Mouse (Mus musculus): ENCODE measurements around the gene Lefty2. TPM values are rescaled to one million over a fixed set of nuclear protein-coding genes. Genes with fewer than 3 reads are reported as not detected.
A peak's percentile ranks its signal among the peaks of the same experiment; 100 is the strongest.

The Lefty2 gene
- polyA plus RNA-seq, 1 experiment from 2014 or later = not detected

DNA sequence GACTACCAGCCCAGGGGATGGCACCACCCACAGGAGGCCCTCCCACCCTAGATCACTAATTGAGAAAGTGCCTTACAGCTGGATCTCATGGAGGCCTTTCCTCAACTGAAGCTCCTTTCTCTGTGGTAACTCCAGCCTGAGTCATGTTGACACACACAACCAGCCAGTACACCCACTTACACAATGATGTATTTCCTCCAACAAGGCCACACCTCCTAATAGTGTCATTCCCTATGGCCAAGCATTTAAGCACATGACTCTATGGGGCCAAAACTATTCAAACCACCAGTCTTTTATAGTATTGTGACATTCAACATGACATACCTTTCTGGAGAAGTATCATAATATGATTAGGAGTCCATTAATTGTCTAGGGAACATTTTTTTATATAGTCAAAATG lies 34.1 kb upstream of the Lefty2 start:
- Histone ChIP-seq H3K4me2 (ENCODE audit: low read depth, low read length) (no peak overlapping the region), H3K4me1 (ENCODE audit: insufficient read depth) (peaks cover 3% of the 10 kb centered on the region; the same call in 1 of the 2 replicates), H3K4me3 (ENCODE audit: low read depth, low read length) (no peak overlapping the region), H3K9ac (replicated peaks) (no peak overlapping the region), H3K36me3 (replicated peaks; ENCODE audit: insufficient read depth, low read length) (peaks cover 83% of the 10 kb centered on the region), H3K27ac (ENCODE audit: low read depth) (no peak overlapping the region), H3K27me3 (ENCODE audit: insufficient read depth, low read length) (no peaks in the 10 kb centered on the region), H3K9me3 (ENCODE audit: low read length) (no peaks in the 10 kb centered on the region)
- TF ChIP-seq EP300 (IDR thresholded peaks at IDR 0.05; ENCODE audit: low read depth) (no peak), CTCF (IDR thresholded peaks at IDR 0.05; ENCODE audit: low read depth) (no peak)
- DNase-seq = no peak
- peak; percentile 49; the same call in 1 of the 2 replicates for ATAC-seq

DNA sequence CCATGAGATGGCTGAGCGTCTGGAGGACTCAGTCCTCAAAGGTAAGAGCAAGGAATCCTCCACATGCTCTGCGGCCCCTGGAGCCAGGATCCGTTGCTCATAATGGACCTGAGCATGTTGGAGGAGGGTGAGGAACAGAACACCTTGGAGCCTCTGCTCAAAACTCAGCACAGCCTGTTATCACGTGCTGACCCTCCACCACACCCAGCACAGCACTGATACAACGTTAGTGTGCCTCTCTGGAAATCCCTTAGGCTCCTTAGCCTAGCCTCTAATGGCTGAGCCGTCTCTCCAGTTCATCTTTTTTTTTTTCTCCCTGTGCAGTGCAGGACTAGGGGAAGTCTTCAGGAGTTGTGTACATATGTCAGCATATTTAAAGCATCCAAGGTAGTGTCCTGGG lies 32.9 kb upstream of the Lefty2 start:
- Histone ChIP-seq H3K27ac (ENCODE audit: low read depth) (no peak overlapping the region), H3K9me3 (ENCODE audit: low read length) (no peaks in the 10 kb centered on the region), H3K4me2 (ENCODE audit: low read depth, low read length) (no peak overlapping the region), H3K4me3 (ENCODE audit: low read depth, low read length) (no peak overlapping the region), H3K27me3 (ENCODE audit: insufficient read depth, low read length) (no peaks in the 10 kb centered on the region), H3K9ac (replicated peaks) (no peak overlapping the region), H3K4me1 (ENCODE audit: insufficient read depth) (peaks cover 3% of the 10 kb centered on the region; the same call in 1 of the 2 replicates), H3K36me3 (replicated peaks; ENCODE audit: insufficient read depth, low read length) (peaks cover 93% of the 10 kb centered on the region)
- 72% methylated on average over 6 of the region's 6 CpGs for WGBS (ENCODE audit: insufficient replicate concordance)
- no peak for ATAC-seq
- DNase-seq = no peak
- TF ChIP-seq EP300 (IDR thresholded peaks at IDR 0.05; ENCODE audit: low read depth) (no peak), CTCF (IDR thresholded peaks at IDR 0.05; ENCODE audit: low read depth) (no peak)

DNA sequence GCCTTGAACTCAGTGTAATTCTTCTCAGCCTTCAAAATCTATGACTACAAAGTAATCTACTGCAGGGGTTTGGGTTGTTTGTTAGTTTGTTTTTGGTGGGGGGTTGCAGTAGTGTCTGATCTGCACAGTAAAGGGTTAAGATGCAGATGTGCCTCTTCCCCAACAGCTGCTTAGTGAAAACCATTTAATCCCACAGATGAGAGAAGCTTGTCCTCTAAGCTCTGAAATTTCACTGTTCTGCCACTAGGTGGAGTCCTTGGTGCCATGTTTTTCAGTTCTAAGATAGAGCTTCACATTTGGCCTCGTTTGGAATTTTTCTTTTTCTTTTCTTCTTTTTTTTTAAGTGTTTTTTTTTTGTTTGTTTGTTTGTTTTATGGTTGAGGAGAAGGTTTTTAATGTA lies 29.3 kb upstream of the Lefty2 start:
- peaks cover 86% of the 10 kb centered on the region for H3K36me3 ChIP-seq (replicated peaks; ENCODE audit: insufficient read depth, low read length)
- H3K27ac ChIP-seq (ENCODE audit: low read depth) = no peak overlapping the region
- H3K9me3 ChIP-seq (ENCODE audit: low read length) = no peaks in the 10 kb centered on the region
- no peak overlapping the region for H3K4me3 ChIP-seq (ENCODE audit: low read depth, low read length)
- no peaks in the 10 kb centered on the region for H3K27me3 ChIP-seq (ENCODE audit: insufficient read depth, low read length)
- H3K9ac ChIP-seq (replicated peaks) = no peak overlapping the region
- TF ChIP-seq EP300 (IDR thresholded peaks at IDR 0.05; ENCODE audit: low read depth) (no peak), CTCF (IDR thresholded peaks at IDR 0.05; ENCODE audit: low read depth) (peak; percentile 88)
- no peak for DNase-seq
- ATAC-seq = peak; percentile 45; the same call in 1 of the 2 replicates
- peaks cover 3% of the 10 kb centered on the region; the same call in 1 of the 2 replicates for H3K4me1 ChIP-seq (ENCODE audit: insufficient read depth)
- WGBS (ENCODE audit: insufficient replicate concordance) = 7% methylated on average over 1 of the region's 1 CpGs
- H3K4me2 ChIP-seq (ENCODE audit: low read depth, low read length) = no peak overlapping the region

DNA sequence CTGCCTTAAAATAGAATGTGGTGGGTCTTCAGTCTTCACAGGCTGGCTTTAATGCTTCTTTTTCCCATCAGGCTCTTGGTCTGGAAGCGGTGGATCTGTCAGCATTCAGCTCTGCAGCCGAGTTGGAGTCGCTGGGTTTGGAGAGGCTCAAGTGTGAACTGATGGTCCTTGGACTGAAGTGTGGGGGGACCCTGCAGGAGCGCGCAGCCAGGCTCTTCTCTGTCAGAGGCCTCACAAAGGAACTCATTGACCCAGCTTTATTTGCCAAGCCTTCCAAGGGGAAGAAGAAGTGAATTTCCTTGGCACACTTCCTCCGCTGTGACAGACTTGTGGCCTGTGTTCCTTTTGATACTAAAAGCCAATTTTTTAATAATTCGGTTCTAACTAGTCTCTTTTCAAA lies 26.9 kb upstream of the Lefty2 start:
- Histone ChIP-seq H3K27me3 (ENCODE audit: insufficient read depth, low read length) (no peaks in the 10 kb centered on the region), H3K4me2 (ENCODE audit: low read depth, low read length) (no peak overlapping the region), H3K4me1 (ENCODE audit: insufficient read depth) (0 out of 2 replicates have a peak, but pooled peaks cover 3% of the 10 kb centered on the region), H3K9me3 (ENCODE audit: low read length) (no peaks in the 10 kb centered on the region), H3K36me3 (replicated peaks; ENCODE audit: insufficient read depth, low read length) (peaks cover 64% of the 10 kb centered on the region), H3K9ac (replicated peaks) (no peak overlapping the region), H3K27ac (ENCODE audit: low read depth) (no peak overlapping the region), H3K4me3 (ENCODE audit: low read depth, low read length) (no peak overlapping the region)
- no peak for ATAC-seq
- WGBS (ENCODE audit: insufficient replicate concordance) = 91% methylated on average over 7 of the region's 7 CpGs
- TF ChIP-seq EP300 (IDR thresholded peaks at IDR 0.05; ENCODE audit: low read depth) (no peak), CTCF (IDR thresholded peaks at IDR 0.05; ENCODE audit: low read depth) (no peak)
- no peak for DNase-seq

DNA sequence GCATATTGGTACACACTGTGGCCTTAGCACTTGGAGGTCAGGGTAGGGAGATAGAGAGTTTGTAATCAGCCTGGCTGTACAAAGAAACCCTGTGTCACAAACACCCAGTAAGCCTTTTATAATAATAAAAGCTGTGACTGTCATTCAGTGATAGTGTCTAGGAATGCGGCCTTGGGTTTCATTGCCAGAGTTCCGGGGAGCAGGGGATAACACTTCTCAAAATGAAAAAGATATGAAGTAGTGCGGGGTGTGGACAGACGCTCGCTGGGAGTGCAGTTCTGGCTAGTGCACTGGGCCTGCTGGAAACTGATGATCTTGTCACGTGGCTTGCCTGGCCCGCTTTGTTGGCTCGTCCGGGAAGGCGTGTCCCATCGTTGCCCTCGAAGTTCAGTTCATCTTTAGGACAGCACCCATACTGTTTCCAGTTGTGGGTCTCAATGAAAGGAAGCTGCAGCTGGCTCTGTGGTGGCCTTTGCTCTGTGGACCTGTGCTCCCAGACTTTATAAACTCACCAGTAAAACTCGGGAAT lies 22.7 kb upstream of the Lefty2 start:
- Histone ChIP-seq H3K27ac (ENCODE audit: low read depth) (no peak overlapping the region), H3K4me2 (ENCODE audit: low read depth, low read length) (no peak overlapping the region), H3K27me3 (ENCODE audit: insufficient read depth, low read length) (no peaks in the 10 kb centered on the region), H3K9me3 (ENCODE audit: low read length) (no peaks in the 10 kb centered on the region), H3K4me3 (ENCODE audit: low read depth, low read length) (no peak overlapping the region), H3K9ac (replicated peaks) (no peak overlapping the region), H3K4me1 (ENCODE audit: insufficient read depth) (no peaks in the 10 kb centered on the region), H3K36me3 (replicated peaks; ENCODE audit: insufficient read depth, low read length) (peaks cover 26% of the 10 kb centered on the region)
- no peak for TF ChIP-seq CTCF (IDR thresholded peaks at IDR 0.05; ENCODE audit: low read depth)
- no peak for TF ChIP-seq EP300 (IDR thresholded peaks at IDR 0.05; ENCODE audit: low read depth)
- DNase-seq = no peak
- WGBS (ENCODE audit: insufficient replicate concordance) = 65% methylated on average over 13 of the region's 13 CpGs
- ATAC-seq = no peak

DNA sequence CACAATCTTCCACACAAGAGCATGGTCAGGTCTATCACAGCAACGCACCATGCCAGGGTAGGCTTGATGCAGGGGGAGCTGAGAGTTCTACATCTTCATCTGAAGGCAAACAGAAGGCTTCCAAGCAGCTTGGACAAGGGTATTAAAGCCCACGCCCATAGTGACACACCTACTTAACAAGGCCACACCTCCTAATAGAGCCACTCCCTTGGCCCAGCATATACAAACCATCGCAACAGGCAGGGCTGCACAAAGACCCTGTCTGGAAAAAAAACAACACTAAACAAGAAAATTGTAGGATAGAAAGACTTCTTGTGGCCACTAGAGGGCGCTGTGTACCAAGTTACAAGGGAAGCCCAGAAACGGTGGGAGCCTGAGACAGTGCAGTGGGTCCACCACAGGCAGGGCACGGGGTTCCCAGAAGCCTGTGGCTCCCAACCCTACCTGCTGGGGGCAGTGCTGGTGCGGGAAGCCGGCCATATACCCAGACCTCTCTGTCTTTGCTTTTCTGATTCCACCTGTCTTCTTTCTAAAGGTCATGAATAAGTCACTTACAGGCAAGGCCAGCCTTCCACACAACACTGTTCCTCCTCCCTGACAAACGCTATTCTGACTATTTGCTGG lies 18.9 kb upstream of the Lefty2 start:
- WGBS (ENCODE audit: insufficient replicate concordance) = 16% methylated on average over 9 of the region's 9 CpGs
- DNase-seq (peak; percentile 85), ATAC-seq (peak; percentile 77)
- Histone ChIP-seq H3K4me1 (ENCODE audit: insufficient read depth) (no peaks in the 10 kb centered on the region), H3K9ac (replicated peaks) (no peak overlapping the region), H3K36me3 (replicated peaks; ENCODE audit: insufficient read depth, low read length) (no peaks in the 10 kb centered on the region), H3K27ac (ENCODE audit: low read depth) (no peak overlapping the region), H3K27me3 (ENCODE audit: insufficient read depth, low read length) (no peaks in the 10 kb centered on the region), H3K4me2 (ENCODE audit: low read depth, low read length) (no peak overlapping the region), H3K4me3 (ENCODE audit: low read depth, low read length) (no peak overlapping the region), H3K9me3 (ENCODE audit: low read length) (no peaks in the 10 kb centered on the region)
- peak; percentile 90 for TF ChIP-seq CTCF (IDR thresholded peaks at IDR 0.05; ENCODE audit: low read depth)
- no peak for TF ChIP-seq EP300 (IDR thresholded peaks at IDR 0.05; ENCODE audit: low read depth)
